Mouse (Mus musculus) ovary, postnatal 14 days (tissue): Measurements from ENCODE around the gene Tpbgl.

ENCODE experiments used
- DNase-seq: peaks from one replicate; pipeline ENCODE4 v3.0.0; 2022; ENCODE audit warnings: low spot score

Tpbgl gene

DNA sequence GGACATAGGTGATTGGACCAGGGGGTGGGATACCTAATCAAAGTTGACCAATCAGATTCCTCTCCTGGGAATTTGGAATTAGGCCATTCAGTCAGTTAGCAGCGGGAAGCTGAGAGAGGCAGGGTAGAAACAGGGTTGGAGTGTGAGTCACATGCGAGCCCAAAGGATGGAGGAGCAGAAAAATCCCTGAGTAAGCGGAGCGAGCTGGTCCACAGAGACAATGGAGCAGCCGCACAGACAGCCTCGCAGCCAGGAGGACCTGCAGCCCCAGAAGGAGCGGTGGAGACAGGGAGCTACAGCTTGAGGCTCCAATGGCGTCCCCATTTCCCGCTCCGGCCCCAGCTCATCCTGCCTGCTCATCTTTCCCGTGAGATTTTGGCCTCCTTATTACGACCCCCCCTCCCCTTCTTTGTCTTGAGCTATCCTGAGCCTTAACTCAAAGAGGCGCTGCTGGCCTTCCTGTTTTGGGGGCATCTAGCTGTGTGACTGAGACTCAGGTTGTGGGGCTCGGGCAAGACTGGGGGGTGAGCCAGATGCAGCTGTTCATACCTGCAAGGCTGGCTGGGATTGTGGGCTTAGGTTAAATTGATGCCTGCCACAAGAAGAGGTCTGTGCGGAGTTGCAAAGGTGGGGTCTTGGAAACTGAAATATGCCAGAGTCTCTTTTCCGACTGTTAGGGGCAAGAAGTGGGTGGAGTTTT lies 47.3 kb downstream of the Tpbgl start:
- DNase-seq: no peak

DNA sequence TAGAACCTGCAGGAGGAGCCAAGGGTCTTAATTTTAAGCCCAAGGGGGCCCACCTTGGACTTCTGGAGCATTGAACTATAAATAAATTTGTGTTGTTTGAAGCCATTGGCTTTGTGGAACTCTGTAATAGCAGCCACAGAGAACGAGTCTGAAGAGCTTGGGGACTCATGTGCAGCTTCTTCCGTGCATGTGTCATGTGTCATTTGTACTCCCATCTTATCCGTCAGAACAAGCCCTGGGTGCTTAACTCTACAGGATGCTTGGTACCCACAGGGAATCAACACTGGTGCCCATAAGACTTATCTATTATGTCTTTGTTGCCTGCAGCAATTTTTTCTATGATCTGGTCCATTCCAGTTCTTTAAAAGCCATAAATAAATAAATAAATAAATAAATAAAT lies 48.7 kb downstream of the Tpbgl start:
- DNase-seq: no peak
